Mouse (Mus musculus) splenic B cell, adult 2 months (primary cell): Measurements from ENCODE around the gene Cmss1.

Source experiments
- DNase-seq: peaks from one replicate; pipeline ENCODE4 v3.0.0-alpha.2; 2011; ENCODE audit warnings: low read depth, low spot score
- H3K27me3 ChIP-seq: 2 replicates; pipeline ENCODE4 v1.6.1; 2012; ENCODE audit warnings: mild to moderate bottlenecking, low read length, moderate library complexity, mixed read lengths; ENCODE audit not compliant: control insufficient read depth, poor library complexity, insufficient read depth, severe bottlenecking
- H3K36me3 ChIP-seq: 2 replicates; pipeline ENCODE4 v1.6.1; 2012; ENCODE audit warnings: mild to moderate bottlenecking, low read length, moderate library complexity, mixed read lengths; ENCODE audit not compliant: control insufficient read depth, poor library complexity, insufficient read depth, severe bottlenecking

Cmss1 gene

GRCm38 (mm10) chr16:57426680-57427079 is 180.0 kb downstream of the Cmss1 start:
- DNase-seq = no peak
- Histone ChIP-seq H3K27me3 (no peaks in the 10 kb centered on the region), H3K36me3 (no peaks in the 10 kb centered on the region)

GRCm38 (mm10) chr16:57423001-57423800 is 183.5 kb downstream of the Cmss1 start:
- Histone ChIP-seq H3K36me3 (no peaks in the 10 kb centered on the region), H3K27me3 (no peaks in the 10 kb centered on the region)
- peak; percentile 73 for DNase-seq

- H3K27me3 ChIP-seq = no peaks in the 10 kb centered on the region
- peak; percentile 64 for DNase-seq
- H3K36me3 ChIP-seq = no peaks in the 10 kb centered on the region
Measured at GRCm38 (mm10) chr16:57421680-57422417, 184.8 kb downstream of the Cmss1 start.

- no peaks in the 10 kb centered on the region for H3K36me3 ChIP-seq
- no peak for DNase-seq
- no peaks in the 10 kb centered on the region for H3K27me3 ChIP-seq
Measured at GRCm38 (mm10) chr16:57420773-57421556, 185.7 kb downstream of the Cmss1 start.

GRCm38 (mm10) chr16:57419881-57420280 is 186.8 kb downstream of the Cmss1 start:
- no peak for DNase-seq
- no peaks in the 10 kb centered on the region for H3K27me3 ChIP-seq
- H3K36me3 ChIP-seq = no peaks in the 10 kb centered on the region

- Histone ChIP-seq H3K36me3 (no peaks in the 10 kb centered on the region), H3K27me3 (no peaks in the 10 kb centered on the region)
- no peak for DNase-seq
Measured at GRCm38 (mm10) chr16:57419332-57419731, 187.3 kb downstream of the Cmss1 start.

- no peak for DNase-seq
- Histone ChIP-seq H3K36me3 (no peaks in the 10 kb centered on the region), H3K27me3 (no peaks in the 10 kb centered on the region)
Measured at GRCm38 (mm10) chr16:57417955-57418354, 188.7 kb downstream of the Cmss1 start.

- H3K36me3 ChIP-seq = no peaks in the 10 kb centered on the region
- no peaks in the 10 kb centered on the region for H3K27me3 ChIP-seq
- no peak for DNase-seq
Measured at GRCm38 (mm10) chr16:57417017-57417416, 189.6 kb downstream of the Cmss1 start.

GRCm38 (mm10) chr16:57416049-57416448 is 190.6 kb downstream of the Cmss1 start:
- no peaks in the 10 kb centered on the region for H3K36me3 ChIP-seq
- H3K27me3 ChIP-seq = no peaks in the 10 kb centered on the region
- no peak for DNase-seq

GRCm38 (mm10) chr16:57412766-57413165 is 193.9 kb downstream of the Cmss1 start:
- Histone ChIP-seq H3K27me3 (no peaks in the 10 kb centered on the region), H3K36me3 (no peaks in the 10 kb centered on the region)
- DNase-seq = no peak

- DNase-seq = no peak
- no peaks in the 10 kb centered on the region for H3K27me3 ChIP-seq
- no peaks in the 10 kb centered on the region for H3K36me3 ChIP-seq
Measured at GRCm38 (mm10) chr16:57403825-57404224, 202.8 kb downstream of the Cmss1 start.

GRCm38 (mm10) chr16:57402910-57403309 is 203.8 kb downstream of the Cmss1 start:
- H3K27me3 ChIP-seq = no peaks in the 10 kb centered on the region
- peak; percentile 71 for DNase-seq

GRCm38 (mm10) chr16:57401702-57402101 is 205.0 kb downstream of the Cmss1 start:
- H3K36me3 ChIP-seq = no peaks in the 10 kb centered on the region
- no peaks in the 10 kb centered on the region for H3K27me3 ChIP-seq
- no peak for DNase-seq

More at GRCm38 (mm10) chr16:57402910-57403309, 203.8 kb downstream of the Cmss1 start:
- no peaks in the 10 kb centered on the region for H3K36me3 ChIP-seq

- DNase-seq = no peak
- no peaks in the 10 kb centered on the region for H3K27me3 ChIP-seq
- no peaks in the 10 kb centered on the region for H3K36me3 ChIP-seq
Measured at GRCm38 (mm10) chr16:57399566-57399965, 207.1 kb downstream of the Cmss1 start.
